Mouse (Mus musculus) splenic B cell, adult 2 months (primary cell): ENCODE results near the gene Gm8246.
"Not testable (repeated sequence)": the region's sequence is repeated elsewhere in the genome, so short reads cannot be mapped to it uniquely, and the experiment has no call there.

Experiments used
- DNase-seq: peaks from one replicate; pipeline ENCODE4 v3.0.0-alpha.2; 2011; ENCODE audit warnings: low read depth, low spot score
- H3K27me3 ChIP-seq: 2 replicates; pipeline ENCODE4 v1.6.1; 2012; ENCODE audit warnings: mild to moderate bottlenecking, low read length, moderate library complexity, mixed read lengths; ENCODE audit not compliant: control insufficient read depth, poor library complexity, insufficient read depth, severe bottlenecking
- H3K36me3 ChIP-seq: 2 replicates; pipeline ENCODE4 v1.6.1; 2012; ENCODE audit warnings: mild to moderate bottlenecking, low read length, moderate library complexity, mixed read lengths; ENCODE audit not compliant: control insufficient read depth, poor library complexity, insufficient read depth, severe bottlenecking

Gm8246 gene

DNA sequence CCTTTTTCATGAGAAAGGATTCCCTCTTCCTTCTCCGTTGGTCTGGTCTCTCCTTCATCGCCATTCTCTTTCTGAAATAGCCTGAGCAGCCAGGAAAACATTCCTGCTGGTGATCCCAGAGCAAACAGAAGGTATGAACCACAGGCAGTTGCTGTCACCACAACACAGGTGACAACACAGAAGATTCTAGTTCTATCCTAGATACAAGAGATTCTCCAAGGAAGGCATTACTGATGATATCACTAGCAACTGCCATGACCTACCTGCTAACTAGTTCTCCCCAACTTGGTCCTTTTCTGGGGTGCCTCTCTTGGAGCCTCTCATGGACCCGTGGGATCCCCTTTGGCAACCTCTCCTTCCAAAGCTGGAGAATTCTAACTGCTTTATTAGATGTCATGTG is at the start of gene Gm8246:
TSS of gene Gm8246 (minus strand) at position 101 of the 400 bp plus-strand sequence.
- not testable (repeated sequence) for H3K27me3 ChIP-seq, DNase-seq, H3K36me3 ChIP-seq

DNA sequence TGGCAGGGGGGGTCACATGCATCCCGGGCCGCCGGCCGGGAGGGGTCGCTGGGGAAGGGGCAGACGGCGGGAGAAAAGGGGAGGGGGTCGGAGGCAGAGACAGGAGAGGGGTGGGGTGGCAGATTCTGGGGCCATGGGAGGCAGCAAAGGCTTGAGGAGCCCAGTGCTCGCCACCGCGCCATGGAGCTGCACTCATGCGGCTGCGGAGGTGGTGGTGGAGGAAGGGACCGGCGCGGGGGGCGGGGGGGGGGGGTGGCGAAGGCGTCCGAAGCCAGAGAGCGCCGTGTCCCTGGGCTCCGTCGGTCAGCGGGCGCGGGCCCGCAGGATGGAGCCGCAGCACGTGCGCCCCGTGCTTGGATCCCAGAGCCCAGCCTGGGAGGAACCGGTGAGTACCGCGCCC is 23.7 kb upstream of the Gm8246 start, which contains the start of gene Gm3488:
TSS of gene Gm3488 (plus strand) at position 301 of the 400 bp plus-strand sequence.
- H3K27me3 ChIP-seq, H3K36me3 ChIP-seq, DNase-seq: not testable (repeated sequence)

DNA sequence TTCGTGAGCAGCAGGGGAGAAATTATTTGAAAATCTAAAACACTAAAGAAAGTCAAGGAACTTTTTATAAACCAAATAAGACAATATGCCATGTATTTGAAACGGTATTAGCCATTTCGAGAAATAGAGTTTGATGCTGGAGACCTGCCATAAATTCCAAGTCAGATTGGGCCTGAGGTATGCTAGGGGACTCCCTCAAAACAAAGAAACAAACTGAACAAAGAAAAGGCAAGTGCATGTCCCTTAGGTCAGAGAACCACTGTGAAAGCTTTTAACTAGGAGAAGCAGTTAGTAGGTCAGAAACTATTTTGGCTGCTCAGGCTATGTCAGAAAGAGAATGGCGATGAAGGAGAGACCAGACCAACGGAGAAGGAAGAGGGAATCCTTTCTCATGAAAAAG is 6.3 kb upstream of the Gm8246 start, which contains the start of gene Gm3187:
TSS of gene Gm3187 (plus strand) at position 301 of the 400 bp plus-strand sequence.
- not testable (repeated sequence) for DNase-seq, H3K27me3 ChIP-seq, H3K36me3 ChIP-seq

DNA sequence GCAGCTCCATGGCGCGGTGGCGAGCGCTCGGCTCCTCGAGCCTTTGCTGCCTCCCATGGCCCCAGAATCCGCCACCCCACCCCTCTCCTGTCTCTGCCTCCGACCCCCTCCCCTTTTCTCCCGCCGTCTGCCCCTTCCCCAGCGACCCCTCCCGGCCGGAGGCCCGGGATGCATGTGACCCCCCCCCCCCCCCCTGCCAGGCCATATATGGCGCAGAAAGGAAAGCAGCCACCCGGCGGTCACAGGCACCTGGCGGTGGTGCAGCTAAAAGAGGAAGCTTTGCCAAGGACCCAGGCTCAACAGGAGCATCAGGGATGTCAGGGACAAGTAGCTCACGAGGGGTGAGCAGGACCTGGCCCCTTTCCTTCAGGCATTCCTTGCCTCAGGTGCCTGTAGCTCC is 17.2 kb downstream of the Gm8246 start:
- not testable (repeated sequence) for H3K27me3 ChIP-seq, DNase-seq, H3K36me3 ChIP-seq

DNA sequence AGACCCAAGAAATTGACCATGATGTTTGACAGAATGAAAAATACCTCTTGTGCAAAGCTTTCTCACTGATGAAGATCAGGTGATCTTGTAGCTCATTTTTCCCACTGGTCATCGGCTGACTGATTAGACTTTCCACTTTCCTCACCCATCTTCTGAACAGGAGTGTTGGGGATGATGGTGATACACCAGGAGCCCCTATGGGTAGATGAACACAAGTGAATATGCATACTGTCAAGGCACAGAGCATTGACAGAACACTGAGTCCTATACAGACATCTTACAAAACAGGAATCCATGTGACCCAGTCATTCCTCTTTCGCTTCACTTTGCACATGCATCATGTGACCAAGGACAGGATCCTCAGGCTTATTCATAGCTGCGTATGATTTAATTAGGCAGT is 22.3 kb downstream of the Gm8246 start, which contains the start of gene Gm3194:
TSS of gene Gm3194 (minus strand) at position 101 of the 400 bp plus-strand sequence.
- DNase-seq, H3K36me3 ChIP-seq, H3K27me3 ChIP-seq: not testable (repeated sequence)
